Mouse (Mus musculus): ENCODE measurements around the gene Prkcz. TPM values are rescaled to one million over a fixed set of nuclear protein-coding genes. Genes with fewer than 3 reads are reported as not detected.

Prkcz gene
- polyA plus RNA-seq, 1 experiment from 2014 or later, result 12.4 TPM

DNA sequence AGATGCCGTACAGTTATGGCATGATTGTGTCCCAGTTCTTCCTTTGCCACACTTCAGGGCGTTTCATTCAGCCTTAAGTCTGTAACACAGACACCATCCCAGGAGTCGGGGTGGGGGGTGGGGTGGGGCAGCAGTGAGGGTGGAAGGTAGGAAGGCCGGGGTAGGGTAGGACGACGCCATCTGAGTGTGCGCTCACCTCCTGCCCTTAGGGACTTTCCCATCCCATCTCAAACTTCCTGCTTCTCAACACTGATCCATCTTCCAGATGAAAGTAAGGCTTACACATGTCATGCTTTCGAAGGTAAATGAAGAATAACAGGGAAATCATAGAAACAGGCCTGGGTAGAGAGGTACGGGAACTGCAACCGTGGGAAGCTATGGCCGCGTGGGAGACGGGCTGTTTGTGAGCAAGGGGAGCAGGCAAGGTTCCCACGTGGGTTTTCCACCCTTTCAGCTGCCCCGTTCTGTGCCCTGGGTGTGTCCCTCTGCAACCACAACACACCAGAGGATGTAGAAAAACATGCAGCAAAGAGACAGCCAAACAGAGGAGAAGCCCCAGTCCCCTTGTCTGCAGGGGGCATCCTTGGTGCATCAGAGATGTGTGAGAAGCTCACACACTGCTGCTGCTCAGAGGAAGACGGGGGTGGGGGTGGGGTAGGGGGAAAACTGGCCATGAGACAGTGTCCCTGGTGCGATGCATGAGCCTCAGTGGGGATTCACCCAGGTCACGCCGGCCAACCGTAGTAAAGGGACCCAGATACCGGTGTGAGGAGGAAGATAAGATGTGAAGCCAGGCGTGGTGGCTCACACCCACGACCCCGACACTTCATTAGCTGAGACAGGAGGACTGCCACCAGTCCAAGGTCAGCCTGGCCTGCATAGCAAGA, 54.6 kb downstream of the Prkcz start:
- no peak overlapping the region for H3K4me3 ChIP-seq
- H3K9me3 ChIP-seq, result no peaks in the 10 kb centered on the region
- WGBS, result 61% methylated on average over 24 of the region's 24 CpGs
- no peaks in the 10 kb centered on the region for H3K36me3 ChIP-seq
- no peaks in the 10 kb centered on the region for H3K27me3 ChIP-seq
- no peak overlapping the region for H3K4me2 ChIP-seq
- peaks cover 28% of the 10 kb centered on the region for H3K4me1 ChIP-seq
- no peak overlapping the region for H3K27ac ChIP-seq
- no peak for ATAC-seq (ENCODE audit: insufficient number of reproducible peaks, insufficient read depth, low FRiP score, low TSS enrichment, low read depth)
- 0 out of 2 replicates have a peak overlapping the region, but pooled peaks have one; percentile 27 for H3K9ac ChIP-seq

DNA sequence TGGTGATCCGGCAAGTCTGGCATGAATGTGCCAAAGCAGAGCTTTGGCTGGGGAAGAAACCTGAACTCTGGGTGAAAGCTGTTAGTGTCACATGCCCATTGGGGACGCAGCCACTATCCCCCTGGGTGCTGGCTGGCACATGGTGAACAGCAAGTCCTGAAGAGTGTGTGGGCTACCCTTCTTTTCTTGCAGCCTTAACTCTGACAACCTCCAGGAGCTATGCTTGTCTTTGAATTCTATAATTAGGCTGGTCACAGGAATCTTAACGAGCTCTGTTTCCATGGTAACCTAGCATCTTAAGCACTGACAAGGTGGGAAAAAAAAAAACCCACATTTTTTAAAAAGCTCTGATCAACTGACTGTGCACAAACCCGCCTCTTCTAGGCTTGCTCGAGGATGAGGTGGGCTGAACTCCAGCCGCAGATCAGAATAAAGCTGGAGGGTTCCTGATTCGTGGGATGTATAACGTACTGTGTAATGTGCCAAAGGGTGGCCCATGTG, 55.6 kb downstream of the Prkcz start:
- Histone ChIP-seq H3K4me2 (no peak overlapping the region), H3K9me3 (no peaks in the 10 kb centered on the region), H3K4me3 (no peak overlapping the region), H3K27ac (no peak overlapping the region), H3K36me3 (no peaks in the 10 kb centered on the region), H3K27me3 (no peaks in the 10 kb centered on the region), H3K4me1 (peaks cover 30% of the 10 kb centered on the region), H3K9ac (no peak overlapping the region)
- 45% methylated on average over 8 of the region's 8 CpGs for WGBS
- no peak for ATAC-seq (ENCODE audit: insufficient number of reproducible peaks, insufficient read depth, low FRiP score, low TSS enrichment, low read depth)

GRCm38 (mm10) chr4:155304508-155305096, 56.6 kb downstream of the Prkcz start:
- no peak overlapping the region for H3K9ac ChIP-seq
- no peaks in the 10 kb centered on the region for H3K36me3 ChIP-seq
- H3K27me3 ChIP-seq, result no peaks in the 10 kb centered on the region
- H3K27ac ChIP-seq, result no peak overlapping the region
- peaks cover 35% of the 10 kb centered on the region for H3K4me1 ChIP-seq
- ATAC-seq (ENCODE audit: insufficient number of reproducible peaks, insufficient read depth, low FRiP score, low TSS enrichment, low read depth), result no peak
- no peak overlapping the region for H3K4me3 ChIP-seq
- WGBS, result 84% methylated on average over 7 of the region's 7 CpGs
- H3K9me3 ChIP-seq, result no peaks in the 10 kb centered on the region
- H3K4me2 ChIP-seq, result no peak overlapping the region

DNA sequence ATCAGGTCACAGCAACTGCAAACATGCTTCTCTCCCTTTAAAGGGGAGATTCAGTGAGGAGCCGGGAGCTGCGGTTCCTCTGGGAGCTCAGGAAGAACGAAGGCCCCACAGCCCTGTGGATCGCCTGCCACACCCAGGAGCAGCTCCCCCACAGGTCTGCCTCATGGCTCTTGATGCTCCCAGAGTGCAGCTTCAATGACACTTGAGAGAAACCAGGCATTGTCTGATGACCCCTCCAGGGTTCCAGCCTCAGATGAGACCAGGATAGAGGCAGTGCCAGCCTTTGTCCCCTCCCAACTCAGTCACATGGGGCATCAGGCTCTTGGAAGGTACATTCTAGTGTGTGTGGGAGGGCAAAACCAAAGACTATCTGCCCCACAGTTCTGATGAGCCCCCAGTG, 59.2 kb downstream of the Prkcz start:
- no peaks in the 10 kb centered on the region for H3K9me3 ChIP-seq
- H3K9ac ChIP-seq, result no peak overlapping the region
- H3K4me2 ChIP-seq, result no peak overlapping the region
- H3K4me3 ChIP-seq, result no peak overlapping the region
- no peaks in the 10 kb centered on the region for H3K27me3 ChIP-seq
- WGBS, result 44% methylated on average over 4 of the region's 4 CpGs
- no peak for ATAC-seq (ENCODE audit: insufficient number of reproducible peaks, insufficient read depth, low FRiP score, low TSS enrichment, low read depth)
- peaks cover 24% of the 10 kb centered on the region for H3K4me1 ChIP-seq
- peak overlapping the region; percentile 79 for H3K27ac ChIP-seq
- H3K36me3 ChIP-seq, result no peaks in the 10 kb centered on the region

GRCm38 (mm10) chr4:155301098-155301447, 60.1 kb downstream of the Prkcz start:
- no peaks in the 10 kb centered on the region for H3K36me3 ChIP-seq
- ATAC-seq (ENCODE audit: insufficient number of reproducible peaks, insufficient read depth, low FRiP score, low TSS enrichment, low read depth), result no peak
- no peaks in the 10 kb centered on the region for H3K27me3 ChIP-seq
- no peak overlapping the region for H3K4me3 ChIP-seq
- H3K4me2 ChIP-seq, result no peak overlapping the region
- no peaks in the 10 kb centered on the region for H3K9me3 ChIP-seq
- peak overlapping the region; percentile 79 for H3K27ac ChIP-seq
- 89% methylated on average over 7 of the region's 7 CpGs for WGBS
- peaks cover 21% of the 10 kb centered on the region for H3K4me1 ChIP-seq
- 0 out of 2 replicates have a peak overlapping the region, but pooled peaks have one; percentile 2 for H3K9ac ChIP-seq

- no peaks in the 10 kb centered on the region for H3K36me3 ChIP-seq
- H3K4me1 ChIP-seq, result peaks cover 21% of the 10 kb centered on the region
- ATAC-seq (ENCODE audit: insufficient number of reproducible peaks, insufficient read depth, low FRiP score, low TSS enrichment, low read depth), result no peak
- H3K9ac ChIP-seq, result 0 out of 2 replicates have a peak overlapping the region, but pooled peaks have one; percentile 2
- H3K4me3 ChIP-seq, result no peak overlapping the region
- no peak overlapping the region for H3K27ac ChIP-seq
- no peaks in the 10 kb centered on the region for H3K9me3 ChIP-seq
- H3K4me2 ChIP-seq, result no peak overlapping the region
- no peaks in the 10 kb centered on the region for H3K27me3 ChIP-seq
- WGBS, result 78% methylated on average over 21 of the region's 21 CpGs
These were observed 60.6 kb downstream of the Prkcz start for GRCm38 (mm10) chr4:155300421-155301097.

DNA sequence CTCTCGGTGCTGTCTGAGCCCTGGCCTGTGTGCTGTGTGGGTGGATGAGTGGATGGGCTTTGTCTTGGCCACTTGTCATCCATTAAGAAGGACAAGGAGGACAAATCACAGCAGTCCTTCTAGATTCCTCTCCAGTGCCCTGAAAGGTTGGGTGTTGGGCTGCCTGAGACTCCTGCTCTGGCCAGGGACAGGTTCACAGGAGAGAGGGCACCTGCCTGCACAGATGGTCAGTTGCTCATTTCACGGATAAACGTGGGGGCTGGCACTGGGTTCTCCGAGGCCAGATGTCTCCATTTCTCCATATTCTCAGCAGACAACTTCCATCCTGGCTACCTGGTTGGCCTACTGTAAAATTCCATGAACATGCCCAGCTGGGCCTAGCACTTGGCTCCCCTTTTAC, 62.3 kb downstream of the Prkcz start:
- WGBS, result 79% methylated on average over 4 of the region's 4 CpGs
- no peak overlapping the region for H3K4me3 ChIP-seq
- H3K36me3 ChIP-seq, result no peaks in the 10 kb centered on the region
- peaks cover 32% of the 10 kb centered on the region for H3K4me1 ChIP-seq
- no peaks in the 10 kb centered on the region for H3K9me3 ChIP-seq
- no peak overlapping the region for H3K9ac ChIP-seq
- ATAC-seq (ENCODE audit: insufficient number of reproducible peaks, insufficient read depth, low FRiP score, low TSS enrichment, low read depth), result no peak
- H3K27me3 ChIP-seq, result no peaks in the 10 kb centered on the region
- no peak overlapping the region for H3K4me2 ChIP-seq
- no peak overlapping the region for H3K27ac ChIP-seq

GRCm38 (mm10) chr4:155297057-155297456, 64.1 kb downstream of the Prkcz start:
- Histone ChIP-seq H3K27ac (no peak overlapping the region), H3K9me3 (no peaks in the 10 kb centered on the region), H3K9ac (no peak overlapping the region), H3K36me3 (no peaks in the 10 kb centered on the region), H3K4me2 (no peak overlapping the region), H3K4me3 (no peak overlapping the region), H3K4me1 (peaks cover 30% of the 10 kb centered on the region), H3K27me3 (no peaks in the 10 kb centered on the region)
- no peak for ATAC-seq (ENCODE audit: insufficient number of reproducible peaks, insufficient read depth, low FRiP score, low TSS enrichment, low read depth)
- 42% methylated on average over 2 of the region's 2 CpGs for whole genome bisulfite sequencing

DNA sequence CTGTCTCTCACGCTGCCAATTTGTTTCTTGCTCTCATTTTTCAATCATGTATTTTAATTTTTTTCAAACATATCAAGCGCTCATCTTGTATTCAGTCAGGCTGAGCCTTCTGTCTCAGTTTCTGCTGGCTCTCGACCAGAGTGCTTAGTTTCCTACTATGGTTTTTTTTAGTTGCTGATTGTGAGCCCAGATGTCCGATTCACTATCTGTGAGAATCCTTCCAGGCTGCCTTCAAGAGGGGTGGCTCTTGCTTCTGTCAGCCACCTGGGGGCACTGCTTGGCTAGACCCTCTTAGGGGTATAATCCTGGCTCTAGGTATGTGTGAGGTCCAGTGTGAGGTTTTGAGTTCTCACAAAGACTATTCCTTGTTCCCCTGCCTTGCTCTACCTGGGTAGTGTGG, 65.2 kb downstream of the Prkcz start:
- peaks cover 26% of the 10 kb centered on the region for H3K4me1 ChIP-seq
- H3K9me3 ChIP-seq, result no peaks in the 10 kb centered on the region
- no peak overlapping the region for H3K9ac ChIP-seq
- ATAC-seq (ENCODE audit: insufficient number of reproducible peaks, insufficient read depth, low FRiP score, low TSS enrichment, low read depth), result no peak
- no peak overlapping the region for H3K4me2 ChIP-seq
- H3K4me3 ChIP-seq, result no peak overlapping the region
- peak overlapping the region; percentile 56; the same call in 1 of the 2 replicates for H3K27ac ChIP-seq
- no peaks in the 10 kb centered on the region for H3K36me3 ChIP-seq
- no peaks in the 10 kb centered on the region for H3K27me3 ChIP-seq
- WGBS, result 55% methylated on average over 4 of the region's 4 CpGs

GRCm38 (mm10) chr4:155295026-155295590, 66.1 kb downstream of the Prkcz start:
- H3K36me3 ChIP-seq, result no peaks in the 10 kb centered on the region
- H3K4me3 ChIP-seq, result no peak overlapping the region
- no peaks in the 10 kb centered on the region for H3K9me3 ChIP-seq
- H3K4me1 ChIP-seq, result peaks cover 19% of the 10 kb centered on the region
- no peaks in the 10 kb centered on the region for H3K27me3 ChIP-seq
- no peak for ATAC-seq (ENCODE audit: insufficient number of reproducible peaks, insufficient read depth, low FRiP score, low TSS enrichment, low read depth)
- H3K9ac ChIP-seq, result no peak overlapping the region
- 66% methylated on average over 10 of the region's 10 CpGs for WGBS
- H3K27ac ChIP-seq, result peak overlapping the region; percentile 40; the same call in 1 of the 2 replicates
- no peak overlapping the region for H3K4me2 ChIP-seq

DNA sequence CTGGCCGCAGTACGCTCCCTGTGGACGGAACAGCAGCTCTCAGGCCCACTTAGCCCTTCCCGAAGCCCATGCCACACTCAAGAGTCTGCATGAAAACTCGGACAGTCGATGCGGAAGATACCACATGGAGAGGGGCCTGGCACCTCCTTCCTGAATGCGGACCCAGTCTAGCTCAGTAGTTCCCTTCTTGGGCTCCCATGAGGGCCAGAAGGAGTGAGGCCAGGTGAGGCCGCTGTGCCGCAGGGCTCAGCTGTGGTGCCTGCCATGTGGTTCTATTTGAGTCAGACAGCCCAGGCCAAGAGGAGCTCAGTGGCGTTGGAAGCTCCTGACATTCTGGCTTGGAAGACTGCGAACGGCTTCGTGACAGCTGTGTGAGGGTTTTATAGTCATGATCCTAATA, 66.8 kb downstream of the Prkcz start:
- peak overlapping the region; percentile 40; the same call in 1 of the 2 replicates for H3K27ac ChIP-seq
- H3K4me3 ChIP-seq, result no peak overlapping the region
- peaks cover 18% of the 10 kb centered on the region for H3K4me1 ChIP-seq
- no peak overlapping the region for H3K9ac ChIP-seq
- H3K36me3 ChIP-seq, result no peaks in the 10 kb centered on the region
- no peaks in the 10 kb centered on the region for H3K27me3 ChIP-seq
- no peak for ATAC-seq (ENCODE audit: insufficient number of reproducible peaks, insufficient read depth, low FRiP score, low TSS enrichment, low read depth)
- H3K4me2 ChIP-seq, result no peak overlapping the region
- whole genome bisulfite sequencing, result 85% methylated on average over 14 of the region's 14 CpGs
- no peaks in the 10 kb centered on the region for H3K9me3 ChIP-seq
